Mouse (Mus musculus): ENCODE measurements around the gene Olfr532. TPM values are rescaled to one million over a fixed set of nuclear protein-coding genes. Genes with fewer than 3 reads are reported as not detected.
"Not testable (repeated sequence)": the region's sequence is repeated elsewhere in the genome, so short reads cannot be mapped to it uniquely, and the experiment has no call there.

Gene Olfr532
- not detected in 2 replicates for total RNA-seq (2014; fragmentation: Nextera tagmentation)
- not detected in 2 replicates for total RNA-seq (2017)

DNA sequence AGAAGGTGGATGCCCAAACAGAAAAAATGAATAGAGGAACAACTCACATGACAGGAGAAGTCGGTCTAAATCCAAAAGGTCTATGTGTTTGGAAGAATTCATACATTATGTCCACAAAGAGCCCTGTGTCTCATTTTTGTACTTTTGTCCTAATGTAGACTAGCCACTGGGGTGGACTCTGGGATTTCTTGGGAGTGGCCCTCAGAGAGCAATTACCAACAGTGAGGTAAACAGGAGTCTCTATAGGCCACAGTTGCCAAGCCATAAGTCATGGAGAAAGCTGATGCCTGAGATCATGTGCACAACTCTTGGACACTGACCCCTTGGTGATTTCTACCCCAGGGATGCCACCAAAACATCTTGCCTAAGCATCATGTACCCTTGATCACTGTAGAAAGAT lies at the start of gene Olfr532:
Gene Olfr532, minus strand, starts transcription at position 101 of the 400 bp plus-strand sequence.
- no peak for ATAC-seq (replicated peaks; ENCODE audit: poor library complexity, severe bottlenecking)

- ATAC-seq (replicated peaks; ENCODE audit: poor library complexity, severe bottlenecking): not testable (repeated sequence)
These were observed 41.6 kb upstream of the Olfr532 start, which contains the start of gene Olfr533 for GRCm38 (mm10) chr7:140463070-140463469. Olfr533 (plus strand) TSS chr7:140463370.

- no peak for ATAC-seq (replicated peaks; ENCODE audit: poor library complexity, severe bottlenecking)
These were observed 21.7 kb upstream of the Olfr532 start for GRCm38 (mm10) chr7:140443141-140443540.

DNA sequence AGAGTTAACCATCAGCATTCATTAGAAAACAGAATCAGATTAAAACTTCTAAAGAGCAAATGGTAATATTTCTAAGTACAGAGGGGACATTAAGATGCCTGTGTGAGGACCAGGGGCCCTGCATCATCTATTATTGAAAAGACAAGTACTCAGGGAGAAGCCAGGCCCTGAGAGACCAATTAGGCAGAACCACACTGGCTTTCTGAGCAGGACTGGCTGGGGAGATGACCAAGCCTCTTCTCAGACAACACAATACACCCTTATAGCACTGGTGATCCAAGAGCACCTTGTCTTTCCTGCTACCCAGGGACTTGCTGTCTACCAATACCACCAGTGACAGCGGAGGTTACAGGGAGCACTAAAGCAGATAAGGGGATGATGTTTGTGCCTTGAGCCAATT lies 18.6 kb downstream of the Olfr532 start, which contains the start of gene Olfr531:
Gene Olfr531, minus strand, starts transcription at position 101 of the 400 bp plus-strand sequence.
- no peak for ATAC-seq (replicated peaks; ENCODE audit: poor library complexity, severe bottlenecking)

GRCm38 (mm10) chr7:140376911-140377310 lies 44.5 kb downstream of the Olfr532 start:
- ATAC-seq (replicated peaks; ENCODE audit: poor library complexity, severe bottlenecking): no peak

- ATAC-seq (replicated peaks; ENCODE audit: poor library complexity, severe bottlenecking): no peak
These were observed 45.2 kb downstream of the Olfr532 start, which contains the start of gene Olfr530 for GRCm38 (mm10) chr7:140376231-140376630. Olfr530 (minus strand) TSS chr7:140376331.

- ATAC-seq (replicated peaks; ENCODE audit: poor library complexity, severe bottlenecking): no peak
These were observed 47.1 kb downstream of the Olfr532 start for GRCm38 (mm10) chr7:140374300-140374699.

Other genes with a start within 250 kb of the Olfr532 start
- not detected in 2 replicates for gene Olfr523, start 248.4 kb downstream of the Olfr532 start, total RNA-seq (2014; fragmentation: Nextera tagmentation)
- not detected in 2 replicates for gene Olfr523, start 248.4 kb downstream of the Olfr532 start, total RNA-seq (2017)
- not detected in 2 replicates for gene Olfr524, start 215.7 kb downstream of the Olfr532 start, total RNA-seq (2014; fragmentation: Nextera tagmentation)
- gene Olfr524, start 215.7 kb downstream of the Olfr532 start, total RNA-seq (2017): not detected in 2 replicates
- gene Cd163l1, start 203.4 kb downstream of the Olfr532 start, total RNA-seq (2014; fragmentation: Nextera tagmentation): not detected in 2 replicates
- gene Cd163l1, start 203.4 kb downstream of the Olfr532 start, total RNA-seq (2017): not detected in 2 replicates
- gene 5830411N06Rik, start 174.4 kb downstream of the Olfr532 start, total RNA-seq (2014; fragmentation: Nextera tagmentation): not detected in 2 replicates
- gene 5830411N06Rik, start 174.4 kb downstream of the Olfr532 start, total RNA-seq (2017): not detected in 2 replicates
- not detected in 2 replicates for gene Olfr525, start 100.8 kb downstream of the Olfr532 start, total RNA-seq (2014; fragmentation: Nextera tagmentation)
- not detected in 2 replicates for gene Olfr525, start 100.8 kb downstream of the Olfr532 start, total RNA-seq (2017)
- not detected in 2 replicates for gene Olfr527, start 87.6 kb downstream of the Olfr532 start, total RNA-seq (2014; fragmentation: Nextera tagmentation)
- not detected in 2 replicates for gene Olfr527, start 87.6 kb downstream of the Olfr532 start, total RNA-seq (2017)
- gene Olfr60, start 60.0 kb downstream of the Olfr532 start, total RNA-seq (2014; fragmentation: Nextera tagmentation): not detected in 2 replicates
- not detected in 2 replicates for gene Olfr60, start 60.0 kb downstream of the Olfr532 start, total RNA-seq (2017)
- gene Olfr530, start 45.3 kb downstream of the Olfr532 start, total RNA-seq (2014; fragmentation: Nextera tagmentation): not detected in 2 replicates
- gene Olfr530, start 45.3 kb downstream of the Olfr532 start, total RNA-seq (2017): not detected in 2 replicates
- gene Olfr531, start 18.7 kb downstream of the Olfr532 start, total RNA-seq (2014; fragmentation: Nextera tagmentation): not detected in 2 replicates
- not detected in 2 replicates for gene Olfr531, start 18.7 kb downstream of the Olfr532 start, total RNA-seq (2017)
- not detected in 2 replicates for gene Olfr533, start 41.7 kb upstream of the Olfr532 start, total RNA-seq (2014; fragmentation: Nextera tagmentation)
- not detected in 2 replicates for gene Olfr533, start 41.7 kb upstream of the Olfr532 start, total RNA-seq (2017)
- not detected in 2 replicates for gene Olfr535, start 62.6 kb upstream of the Olfr532 start, total RNA-seq (2014; fragmentation: Nextera tagmentation)
- not detected in 2 replicates for gene Olfr535, start 62.6 kb upstream of the Olfr532 start, total RNA-seq (2017)
- gene Olfr536, start 85.8 kb upstream of the Olfr532 start, total RNA-seq (2014; fragmentation: Nextera tagmentation): not detected in 2 replicates
- not detected in 2 replicates for gene Olfr536, start 85.8 kb upstream of the Olfr532 start, total RNA-seq (2017)
- not detected in 2 replicates for gene Olfr538, start 146.2 kb upstream of the Olfr532 start, total RNA-seq (2014; fragmentation: Nextera tagmentation)
- gene Olfr538, start 146.2 kb upstream of the Olfr532 start, total RNA-seq (2017): not detected in 2 replicates
- gene Olfr46, start 179.6 kb upstream of the Olfr532 start, total RNA-seq (2014; fragmentation: Nextera tagmentation): 0.15 TPM in 1 of 2 replicates, not detected in the other
- gene Olfr46, start 179.6 kb upstream of the Olfr532 start, total RNA-seq (2017): under 0.01 TPM in 2 replicates
- gene Olfr61, start 207.3 kb upstream of the Olfr532 start, total RNA-seq (2014; fragmentation: Nextera tagmentation): not detected in 2 replicates
- gene Olfr61, start 207.3 kb upstream of the Olfr532 start, total RNA-seq (2017): not detected in 2 replicates
- gene Olfr53, start 224.8 kb upstream of the Olfr532 start, total RNA-seq (2014; fragmentation: Nextera tagmentation): not detected in 2 replicates
- not detected in 2 replicates for gene Olfr53, start 224.8 kb upstream of the Olfr532 start, total RNA-seq (2017)
- not detected in 2 replicates for gene Olfr539, start 238.3 kb upstream of the Olfr532 start, total RNA-seq (2014; fragmentation: Nextera tagmentation)
- not detected in 2 replicates for gene Olfr539, start 238.3 kb upstream of the Olfr532 start, total RNA-seq (2017)